Mouse (Mus musculus) monocyte, adult 59 days (primary cell): ENCODE measurements around the gene Rab5a. TPM values are rescaled to one million over a fixed set of nuclear protein-coding genes. Genes with fewer than 3 reads are reported as not detected.

Experiments used
- total RNA-seq, 2 experiments: library from RNA; stranded (reverse); gene quantifications; one replicate each; pipeline ENCODE4 v1.2.4; 2023

Gene Rab5a
- total RNA-seq: 100 to 1,000 TPM in 1 of 2 experiments, 10 to 100 TPM in 1; 97.1 to 102 TPM

GRCm38 (mm10) chr17:53478858-53479603 lies at the start of gene Rab5a:
TSS of gene Rab5a (plus strand) at chr17:53479234.

GRCm38 (mm10) chr17:53462603-53463495 lies 16.2 kb upstream of the Rab5a start, which contains the start of gene Efhb:
TSS of gene Efhb (minus strand) at chr17:53463321.

GRCm38 (mm10) chr17:53539351-53539750 lies 60.3 kb downstream of the Rab5a start, which contains the start of gene Pp2d1:
TSS of gene Pp2d1 (minus strand) at chr17:53539451.

Other genes with a start within 250 kb of the Rab5a start
- gene Efhb, start 15.9 kb upstream of the Rab5a start, total RNA-seq: under 1 TPM; 0.13 to 0.33 TPM
- not detected for gene Pp2d1, start 60.2 kb downstream of the Rab5a start, total RNA-seq
- gene Kat2b, start 87.6 kb downstream of the Rab5a start, total RNA-seq: 10 to 100 TPM; 57.5 to 63.1 TPM
- gene Sgo1, start 210.1 kb downstream of the Rab5a start, total RNA-seq: under 1 TPM; 0.18 to 0.21 TPM